Mouse (Mus musculus) E14TG2a.4 (cell line): ENCODE results near the gene Zpr1.

Source experiments
- CTCF ChIP-seq: conservative IDR thresholded peaks from 2 replicates; pipeline ENCODE4 v1.5.1; 2014; ENCODE audit warnings: low read length
- NANOG ChIP-seq: IDR thresholded peaks from 2 replicates; pipeline ENCODE4 v1.6.1; 2014; ENCODE audit warnings: borderline replicate concordance, low read length, mixed read lengths
- POU5F1 ChIP-seq: IDR thresholded peaks from 2 replicates; pipeline ENCODE4 v1.6.1; 2014; ENCODE audit warnings: low read length, borderline replicate concordance

DNA sequence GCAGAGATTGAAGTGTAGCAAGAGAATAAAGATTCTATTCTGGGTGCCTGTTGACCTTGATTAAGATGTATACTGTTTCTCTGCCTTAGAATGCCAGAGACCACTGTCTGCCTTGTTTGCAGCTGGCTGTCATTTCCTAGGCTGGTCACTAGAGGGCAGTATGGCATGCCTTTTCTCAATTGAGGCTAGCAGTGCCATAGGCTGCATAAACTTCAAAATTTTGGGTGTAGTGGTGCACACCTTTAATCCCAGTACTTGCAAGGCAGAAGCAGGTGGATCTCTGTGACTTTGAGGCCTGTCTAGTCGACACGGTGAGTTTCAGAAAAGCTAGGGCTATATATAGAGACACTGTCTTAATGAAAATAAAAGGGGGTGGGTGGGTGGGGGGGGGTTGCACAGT lies 29.3 kb downstream of the Zpr1 start:
- peak; percentile 99 for TF ChIP-seq CTCF
- no peak for TF ChIP-seq POU5F1
- TF ChIP-seq NANOG: no peak
